Mouse (Mus musculus) embryonic facial prominence, embryonic 14.5 days (tissue): Measurements from ENCODE around the gene 2410004B18Rik. TPM values are rescaled to one million over a fixed set of nuclear protein-coding genes. Genes with fewer than 3 reads are reported as not detected.

Source experiments
- ATAC-seq: fragments of 200-750 bp; cut with Nextera tagmentation; 2 replicates; pipeline ENCODE4 v1.8.0; 2017; ENCODE audit warnings: low read depth, moderate number of reproducible peaks, moderate TSS enrichment
- DNase-seq: peaks from one replicate; pipeline ENCODE4 v3.0.0-alpha.2; 2015; ENCODE audit warnings: low spot score
- H3K27ac ChIP-seq: fragments of 300-500 bp; sonication (generic); replicated peaks from 2 replicates; pipeline ENCODE4 v1.5.1; 2014; ENCODE audit warnings: low read depth, mild to moderate bottlenecking, low read length, moderate library complexity
- H3K27me3 ChIP-seq: fragments of 300-500 bp; sonication (generic); replicated peaks from 2 replicates; pipeline ENCODE4 v1.6.1; 2014; ENCODE audit warnings: low read length; ENCODE audit not compliant: control insufficient read depth, insufficient read depth
- H3K36me3 ChIP-seq: fragments of 300-500 bp; sonication (generic); 2 replicates; pipeline ENCODE4 v1.6.1; 2014; ENCODE audit warnings: low read length, mixed read lengths; ENCODE audit not compliant: control insufficient read depth, insufficient read depth
- H3K4me1 ChIP-seq: fragments of 300-500 bp; sonication (generic); 2 replicates; pipeline ENCODE4 v1.6.1; 2014; ENCODE audit warnings: antibody characterized with exemption, low read length; ENCODE audit not compliant: control insufficient read depth, insufficient read depth
- H3K4me2 ChIP-seq: fragments of 300-500 bp; sonication (generic); 2 replicates; pipeline ENCODE4 v1.6.1; 2014; ENCODE audit warnings: low read depth, mild to moderate bottlenecking, low read length, moderate library complexity, mixed read lengths
- H3K4me3 ChIP-seq: fragments of 300-500 bp; sonication (generic); 2 replicates; pipeline ENCODE4 v1.5.1; 2014; ENCODE audit warnings: low read depth, mild to moderate bottlenecking, low read length
- H3K9ac ChIP-seq: fragments of 300-500 bp; sonication (generic); 2 replicates; pipeline ENCODE4 v1.6.1; 2014; ENCODE audit warnings: low read depth, mild to moderate bottlenecking, low read length, moderate library complexity, mixed read lengths
- H3K9me3 ChIP-seq: fragments of 300-500 bp; sonication (generic); 2 replicates; pipeline ENCODE4 v1.6.1; 2016; ENCODE audit warnings: low read length; ENCODE audit not compliant: control insufficient read depth
- WGBS: fragments of 180-500 bp; shearing (Covaris S2); extraction: QIAGEN DNeasy Blood & Tissue Kit; methylation state at CpG from one replicate; pipeline ENCODE4 v1.1.7; 2014; 5-methylcytosine and 5-hydroxymethylcytosine counted together
- polyA plus RNA-seq: library from polyadenylated mRNA; unstranded; fragments of >200 nt; fragmentation: Nextera tagmentation; extraction: Ambion mirVana; gene quantifications from 2 replicates; pipeline ENCODE4 v1.2.1, GENCODE M21; 2014

The 2410004B18Rik gene
- polyA plus RNA-seq, 1 experiment from 2014 or later: 47.3 TPM

DNA sequence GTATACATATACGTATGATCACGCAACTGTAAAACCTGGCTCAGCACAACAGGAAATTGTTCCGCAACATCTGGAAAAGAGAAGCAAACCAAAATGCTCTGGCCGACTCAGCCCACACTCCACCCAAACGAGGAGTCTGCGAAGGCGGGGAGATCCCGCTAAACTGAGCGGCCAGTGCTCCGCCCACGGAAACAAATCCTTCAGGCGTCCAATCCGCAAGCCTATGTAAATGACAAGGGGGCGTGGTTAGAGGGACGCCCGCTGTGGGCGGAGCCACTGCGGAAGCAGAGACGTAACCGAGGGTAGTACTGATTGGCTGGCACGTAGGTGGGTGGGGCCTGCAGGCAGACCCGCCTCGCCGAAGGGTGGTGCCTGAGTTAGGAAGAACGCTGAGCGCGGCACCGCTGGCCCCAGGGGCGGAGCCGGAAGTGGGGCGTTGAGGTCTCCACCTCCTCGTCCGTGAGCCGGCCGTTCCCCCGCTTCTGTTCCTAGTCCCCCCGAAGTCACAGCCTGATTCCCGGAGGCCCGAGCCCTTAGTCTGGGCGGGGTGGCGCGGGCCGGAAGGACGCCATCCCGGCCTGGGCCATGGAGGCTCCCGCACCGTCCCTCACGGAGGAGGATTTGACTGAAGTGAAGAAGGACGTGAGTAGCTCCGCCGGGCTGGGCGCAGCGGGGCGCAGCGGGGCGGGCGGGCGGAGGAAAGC is 13.8 kb upstream of the 2410004B18Rik start:
- Histone ChIP-seq H3K4me3 (peak overlapping the region; percentile 92), H3K9ac (peak overlapping the region; percentile 94), H3K27ac (peak overlapping the region; percentile 97), H3K4me2 (peak overlapping the region; percentile 71), H3K36me3 (no peaks in the 10 kb centered on the region), H3K4me1 (peaks cover 16% of the 10 kb centered on the region), H3K27me3 (no peaks in the 10 kb centered on the region), H3K9me3 (no peaks in the 10 kb centered on the region)
- under 1% methylated on average over 40 of the region's 58 CpGs for WGBS
- peak; percentile 100 for DNase-seq
- peak; percentile 99 for ATAC-seq

DNA sequence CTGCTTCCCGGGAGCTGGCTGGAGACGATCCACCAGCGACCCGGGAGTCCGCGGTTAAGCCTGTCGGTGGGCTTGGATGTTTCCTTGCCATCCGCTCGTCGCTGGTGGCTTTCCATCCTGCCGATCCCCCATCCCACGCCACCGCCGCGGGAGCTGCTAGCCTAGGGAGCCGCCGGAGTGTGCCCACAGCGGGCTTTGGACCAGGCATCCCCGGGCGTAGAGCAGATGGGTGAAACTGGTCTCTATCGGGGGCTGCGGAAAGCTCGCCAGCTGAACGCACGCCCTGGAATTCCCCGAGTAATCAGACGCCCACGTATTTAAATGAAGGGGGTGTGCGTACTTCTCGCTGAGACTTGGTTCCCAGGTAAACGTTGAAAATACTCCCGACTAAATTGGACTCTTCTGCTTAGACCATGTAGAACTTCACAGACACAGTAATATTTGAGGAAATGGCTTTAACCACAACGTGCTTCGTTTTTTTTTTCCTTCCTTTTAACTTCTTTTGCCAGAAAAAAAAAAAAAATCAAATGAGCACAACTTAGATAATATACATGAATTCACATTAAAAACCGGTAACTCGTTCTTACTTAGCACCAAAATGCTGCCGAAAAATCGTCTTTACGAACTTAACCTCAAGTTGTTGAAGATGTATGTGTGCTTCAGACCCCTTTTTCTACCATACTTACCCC is 13.0 kb upstream of the 2410004B18Rik start:
- WGBS: 4% methylated on average over 28 of the region's 39 CpGs
- ATAC-seq: peak; percentile 6; the same call in 1 of the 2 replicates
- peak overlapping the region; percentile 71 for H3K4me2 ChIP-seq
- peak overlapping the region; percentile 92 for H3K4me3 ChIP-seq
- peak overlapping the region; percentile 94 for H3K9ac ChIP-seq
- DNase-seq: peak; percentile 74
- no peaks in the 10 kb centered on the region for H3K9me3 ChIP-seq
- peak overlapping the region; percentile 97 for H3K27ac ChIP-seq
- no peaks in the 10 kb centered on the region for H3K36me3 ChIP-seq
- peaks cover 16% of the 10 kb centered on the region for H3K4me1 ChIP-seq
- H3K27me3 ChIP-seq: no peaks in the 10 kb centered on the region

DNA sequence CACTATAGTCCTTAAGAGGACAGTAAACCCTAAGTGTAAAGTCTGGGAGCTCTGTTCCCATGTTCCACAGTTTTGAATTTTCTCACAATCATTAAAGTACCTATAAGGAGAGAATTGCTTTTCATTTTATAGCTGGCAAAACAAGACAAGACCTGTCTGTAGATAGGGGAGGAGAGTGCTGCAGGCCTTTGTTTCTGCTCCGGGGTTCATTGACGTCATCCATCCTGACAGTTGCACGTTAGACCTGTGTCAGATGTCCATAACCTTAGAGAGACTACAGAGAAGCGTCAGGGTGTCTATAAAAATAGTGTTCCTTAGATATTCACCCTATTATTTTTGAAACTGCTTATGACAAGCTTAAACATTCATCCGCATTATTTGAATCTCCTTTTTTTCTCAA is 12.3 kb upstream of the 2410004B18Rik start:
- peak overlapping the region; percentile 94; the same call in 1 of the 2 replicates for H3K9ac ChIP-seq
- peaks cover 5% of the 10 kb centered on the region; the same call in 1 of the 2 replicates for H3K36me3 ChIP-seq
- H3K4me3 ChIP-seq: peak overlapping the region; percentile 92
- peak overlapping the region; percentile 71 for H3K4me2 ChIP-seq
- peaks cover 16% of the 10 kb centered on the region for H3K4me1 ChIP-seq
- no peaks in the 10 kb centered on the region for H3K9me3 ChIP-seq
- WGBS: 63% methylated on average over 5 of the region's 5 CpGs
- DNase-seq (no peak), ATAC-seq (no peak)
- no peak overlapping the region for H3K27ac ChIP-seq
- H3K27me3 ChIP-seq: no peaks in the 10 kb centered on the region

DNA sequence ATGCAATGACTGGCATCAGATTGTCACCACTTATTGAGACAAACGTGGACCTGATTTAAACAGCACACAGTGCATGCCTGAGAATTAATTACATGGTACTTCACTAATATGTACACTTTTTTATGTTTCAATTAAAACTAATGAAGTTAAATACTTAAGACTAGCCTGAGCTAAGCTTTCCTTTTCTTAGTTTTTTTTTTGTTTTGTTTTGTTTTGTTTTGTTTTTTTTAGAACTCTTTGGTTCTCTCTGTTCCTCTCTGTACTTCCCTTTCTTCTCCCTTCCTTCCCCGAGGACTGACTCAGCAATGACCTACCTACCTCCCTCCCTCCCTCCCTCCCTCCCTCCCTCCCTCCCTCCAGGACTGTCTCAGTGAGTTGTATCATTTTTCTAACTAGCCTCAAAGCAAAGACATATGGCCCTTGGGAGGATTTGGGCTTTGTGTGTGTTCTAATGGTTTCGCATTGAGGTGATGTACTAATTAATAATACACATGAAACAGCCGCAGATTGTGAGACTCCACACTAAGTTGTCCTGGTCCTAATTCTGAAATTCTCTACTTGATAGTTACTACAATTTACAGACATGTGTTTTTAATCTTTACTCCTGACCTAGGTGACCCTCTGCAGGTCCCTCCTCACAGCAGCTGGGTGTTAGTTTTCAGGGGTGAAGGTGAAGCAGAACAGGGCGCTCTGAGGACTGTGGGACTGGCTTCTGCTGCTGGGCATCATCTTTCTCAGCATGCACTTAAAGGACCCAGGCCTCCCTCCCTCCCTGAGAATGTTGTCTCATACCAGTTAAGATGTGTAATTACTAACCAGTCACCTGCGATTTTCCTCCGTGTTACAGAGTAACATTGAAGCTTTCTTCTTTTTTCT is 8.1 kb upstream of the 2410004B18Rik start:
- no peaks in the 10 kb centered on the region for H3K27me3 ChIP-seq
- no peak overlapping the region for H3K27ac ChIP-seq
- 36% methylated on average over 7 of the region's 7 CpGs for WGBS
- ATAC-seq (no peak), DNase-seq (no peak)
- no peak overlapping the region for H3K4me2 ChIP-seq
- peaks cover 33% of the 10 kb centered on the region for H3K36me3 ChIP-seq
- peaks cover 11% of the 10 kb centered on the region for H3K4me1 ChIP-seq
- no peaks in the 10 kb centered on the region for H3K9me3 ChIP-seq
- H3K9ac ChIP-seq: no peak overlapping the region
- no peak overlapping the region for H3K4me3 ChIP-seq

DNA sequence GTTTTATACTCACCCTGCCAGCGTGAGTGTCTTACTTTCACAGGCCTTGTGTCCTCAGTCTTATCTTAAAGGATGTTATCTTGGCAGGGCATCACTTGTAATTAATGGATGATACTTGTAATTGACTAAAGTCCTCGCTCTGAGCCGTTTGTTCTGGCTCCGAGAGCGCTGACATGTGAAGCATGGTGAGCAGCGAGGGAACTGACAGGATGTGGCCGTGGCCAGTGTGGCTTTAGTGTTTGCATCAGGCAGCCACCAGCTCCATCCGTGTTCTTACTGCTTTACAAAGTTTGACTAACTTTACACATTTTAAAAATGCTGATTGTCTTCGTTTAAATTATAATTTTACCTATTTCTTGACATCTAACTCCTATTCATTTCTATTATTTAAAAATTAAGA is 4.0 kb upstream of the 2410004B18Rik start:
- WGBS: 92% methylated on average over 9 of the region's 9 CpGs

DNA sequence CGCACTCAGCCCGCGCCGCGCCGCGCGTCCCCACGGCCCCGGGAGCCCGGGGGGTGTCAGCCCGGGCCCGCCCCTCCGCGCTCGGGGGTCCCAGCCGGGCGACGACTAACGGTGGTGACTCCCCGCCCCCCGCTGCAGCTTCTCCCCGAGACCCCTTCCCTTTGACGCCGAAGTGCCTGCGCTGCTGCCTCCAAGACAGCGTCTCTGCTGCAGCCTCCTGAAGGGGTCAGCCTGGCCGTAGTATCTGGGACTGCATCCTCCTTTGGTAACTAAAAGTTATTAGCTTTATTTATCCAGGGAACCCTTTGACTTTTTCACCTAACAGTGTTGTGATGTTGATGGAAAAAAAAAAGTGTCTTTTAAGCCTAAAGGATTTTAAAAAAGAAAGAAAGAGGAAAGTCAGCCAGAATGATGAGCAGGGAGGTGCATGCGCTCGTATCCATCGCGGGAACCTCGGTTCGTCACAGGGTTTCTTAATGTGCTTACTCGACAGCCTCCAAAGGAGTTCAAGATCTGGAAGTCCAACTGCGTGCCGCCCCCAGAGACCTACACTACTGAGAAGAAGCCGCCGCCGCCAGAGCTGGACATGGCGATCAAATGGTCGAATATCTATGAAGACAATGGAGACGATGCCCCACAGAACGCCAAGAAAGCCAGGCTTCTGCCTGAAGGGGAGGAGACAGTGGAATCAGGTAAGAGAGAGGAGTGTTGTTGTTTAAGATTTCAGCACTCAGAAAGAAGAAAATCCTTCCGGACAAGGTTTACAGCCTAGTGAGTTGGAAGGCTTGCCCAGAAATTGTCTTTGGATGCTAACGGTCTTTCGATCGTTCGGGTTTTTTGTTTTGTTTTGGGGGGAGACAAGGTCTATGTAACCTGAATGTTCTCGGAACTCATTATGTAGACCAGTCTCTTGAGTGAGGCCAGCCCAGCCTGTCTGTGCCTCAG is 863 bp downstream of the 2410004B18Rik start:
- no peaks in the 10 kb centered on the region for H3K9me3 ChIP-seq
- peak overlapping the region; percentile 62 for H3K4me2 ChIP-seq
- peak overlapping the region; percentile 94 for H3K9ac ChIP-seq
- H3K4me1 ChIP-seq: peaks cover 6% of the 10 kb centered on the region; the same call in 1 of the 2 replicates
- peak overlapping the region; percentile 67; the same call in 1 of the 2 replicates for H3K27ac ChIP-seq
- 27% methylated on average over 34 of the region's 50 CpGs for WGBS
- no peaks in the 10 kb centered on the region for H3K27me3 ChIP-seq
- peak overlapping the region; percentile 98 for H3K4me3 ChIP-seq
- H3K36me3 ChIP-seq: peaks cover 34% of the 10 kb centered on the region
- ATAC-seq: no peak
- no peak for DNase-seq

More for the DNA sequence above, 4.0 kb upstream of the 2410004B18Rik start:
- Histone ChIP-seq H3K27ac (no peak overlapping the region), H3K36me3 (peaks cover 33% of the 10 kb centered on the region), H3K9ac (no peak overlapping the region), H3K4me2 (no peak overlapping the region), H3K4me1 (peaks cover under 1% of the 10 kb centered on the region; the same call in 1 of the 2 replicates), H3K27me3 (no peaks in the 10 kb centered on the region), H3K4me3 (no peak overlapping the region), H3K9me3 (no peaks in the 10 kb centered on the region)
- DNase-seq: no peak
- ATAC-seq: no peak

DNA sequence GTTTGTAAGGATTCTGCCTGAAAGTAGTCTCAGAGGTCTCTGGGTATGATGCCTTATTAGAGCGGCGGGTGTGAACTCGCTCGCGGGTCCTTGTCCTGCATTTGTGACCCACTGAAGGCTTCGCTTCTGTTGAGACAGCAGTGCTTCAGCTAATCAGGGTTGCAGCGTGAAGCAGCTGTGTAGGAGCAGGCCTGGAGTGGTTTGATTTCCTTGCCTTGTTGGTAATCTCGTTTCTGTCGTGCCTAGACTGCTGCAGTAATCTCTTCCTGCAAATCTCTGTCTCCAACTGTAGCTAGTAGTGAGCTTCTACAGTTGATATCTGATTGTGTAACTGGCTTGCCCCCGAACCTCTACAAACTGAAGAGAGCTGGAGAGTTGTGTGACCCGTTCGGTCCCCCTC is 1.6 kb downstream of the 2410004B18Rik start:
- Histone ChIP-seq H3K4me1 (peaks cover 6% of the 10 kb centered on the region; the same call in 1 of the 2 replicates), H3K9me3 (no peaks in the 10 kb centered on the region), H3K4me3 (peak overlapping the region; percentile 98; the same call in 1 of the 2 replicates), H3K36me3 (peaks cover 38% of the 10 kb centered on the region), H3K4me2 (peak overlapping the region; percentile 62), H3K9ac (no peak overlapping the region), H3K27ac (no peak overlapping the region), H3K27me3 (no peaks in the 10 kb centered on the region)
- 85% methylated on average over 12 of the region's 12 CpGs for WGBS
- no peak for DNase-seq
- no peak for ATAC-seq
